8 mouse cellular contexts compared by ENCODE assay signal in genomic region chr3:152106225-152107148, GRCm38 (mm10). TPM values are rescaled to one million over a fixed set of nuclear protein-coding genes. Genes with fewer than 3 reads are reported as not detected.
A peak's percentile ranks its signal among the peaks of the same experiment; 100 is the strongest.
DNase-seq lines count a peak whose midpoint lies in the region; ATAC-seq and TF ChIP-seq lines count a peak whose summit lies in the region.

No protein-coding gene starts in this region.

- in situ Hi-C loops in ES-E14 (cut with MboI; ENCODE audit: low sequenced_read_pairs in 2 of 2, unreplicated experiment in 2 of 2) = no loop called here

- peak; percentile 49 for ATAC-seq in cerebellum, adult (ENCODE audit: insufficient number of reproducible peaks, low FRiP score, low TSS enrichment)
- peak; percentile 14 for ATAC-seq in forebrain, embryonic 11.5 days (replicated peaks; ENCODE audit: low FRiP score)
- ATAC-seq in midbrain, embryonic 12.5 days (ENCODE audit: low FRiP score, low read depth) = peak; percentile 31

- no peak overlapping the region for H3K27ac ChIP-seq in ES-E14 (ENCODE audit: insufficient read depth, low read depth, low read length, poor library complexity, severe bottlenecking)
- H3K27ac ChIP-seq in forebrain, embryonic 11.5 days (ENCODE audit: low read depth, low read length) = no peak overlapping the region
- peak overlapping the region; percentile 85 for H3K27ac ChIP-seq in layer of hippocampus, adult 2 months
- H3K27ac ChIP-seq in midbrain, embryonic 12.5 days (replicated peaks) = peak overlapping the region; percentile 20; the same call in 1 of the 2 replicates

- no peak for TF ChIP-seq CTCF in layer of hippocampus, adult 2 months (conservative IDR thresholded peaks at IDR 0.05)

- no peaks in the 10 kb centered on the region for H3K36me3 ChIP-seq in ES-E14 (ENCODE audit: control insufficient read depth, insufficient read depth, low read length, poor library complexity, severe bottlenecking)
- no peaks in the 10 kb centered on the region for H3K36me3 ChIP-seq in forebrain, embryonic 11.5 days (ENCODE audit: control insufficient read depth, insufficient read depth, low read length)
- no peaks in the 10 kb centered on the region for H3K36me3 ChIP-seq in midbrain, embryonic 12.5 days

- H3K9me3 ChIP-seq in ES-E14 (ENCODE audit: control insufficient read depth, insufficient read depth, low read depth, low read length) = no peaks in the 10 kb centered on the region
- no peaks in the 10 kb centered on the region; the same call in 1 of the 2 replicates for H3K9me3 ChIP-seq in forebrain, embryonic 11.5 days (ENCODE audit: control insufficient read depth, low read length)
- H3K9me3 ChIP-seq in midbrain, embryonic 12.5 days = no peaks in the 10 kb centered on the region

- peaks cover 3 to 9% of the 10 kb centered on the region in 2 experiments; a peak in 2 of 4 replicates for H3K4me1 ChIP-seq in ES-E14 (ENCODE audit: control insufficient read depth in 2 of 2, insufficient read depth in 2 of 2, low read length in 2 of 2, poor library complexity in 1 of 2)
- H3K4me1 ChIP-seq in forebrain, embryonic 11.5 days (replicated peaks; ENCODE audit: control insufficient read depth, insufficient read depth, low read length) = peaks cover 5% of the 10 kb centered on the region; the same call in 1 of the 2 replicates
- peaks cover 25% of the 10 kb centered on the region for H3K4me1 ChIP-seq in midbrain, embryonic 12.5 days

- H3K9ac ChIP-seq in ES-E14 (ENCODE audit: insufficient read depth, low read depth, low read length, poor library complexity, severe bottlenecking) = no peak overlapping the region
- peak overlapping the region; percentile 25; the same call in 1 of the 2 replicates for H3K9ac ChIP-seq in forebrain, embryonic 11.5 days (ENCODE audit: low read length)
- H3K9ac ChIP-seq in midbrain, embryonic 12.5 days (replicated peaks) = peak overlapping the region; percentile 45

- under 1% methylated on average over 28 of the region's 28 CpGs for WGBS in forebrain, embryonic 11.5 days
- under 1% methylated on average over 28 of the region's 28 CpGs for WGBS in midbrain, embryonic 12.5 days

- peaks cover 3% of the 10 kb centered on the region for H3K27me3 ChIP-seq in forebrain, embryonic 11.5 days (ENCODE audit: control insufficient read depth, insufficient read depth, low read length)
- peaks cover 54% of the 10 kb centered on the region for H3K27me3 ChIP-seq in midbrain, embryonic 12.5 days

- peak overlapping the region; percentile 83 for H3K4me2 ChIP-seq in forebrain, embryonic 11.5 days (ENCODE audit: low read depth, low read length, severe bottlenecking)
- H3K4me2 ChIP-seq in midbrain, embryonic 12.5 days (replicated peaks) = peak overlapping the region; percentile 96

- no peak for DNase-seq in cerebellum, adult 11 months
- no peak for DNase-seq in ES-E14 (ENCODE audit: low read depth, low spot score)
- DNase-seq in forebrain, embryonic 11.5 days (ENCODE audit: low spot score) = peak; percentile 60
- DNase-seq in layer of hippocampus, adult 2 months (ENCODE audit: low spot score in 2 of 2) = peak; percentile 40 to 73
- no peak for DNase-seq in natural killer cell, adult 2 months (ENCODE audit: low spot score in 2 of 2)
- DNase-seq in urinary bladder, postnatal 4 days (ENCODE audit: low spot score in 2 of 2) = no peak

- H3K4me3 ChIP-seq in ES-E14 (ENCODE audit: insufficient read depth in 1 of 2, low read depth in 1 of 2, low read length in 2 of 2, poor library complexity in 1 of 2, severe bottlenecking in 1 of 2) = peak overlapping the region; percentile 55 to 69
- peak overlapping the region; percentile 31 for H3K4me3 ChIP-seq in forebrain, embryonic 11.5 days (ENCODE audit: low read depth, low read length)
- peak overlapping the region; percentile 45 for H3K4me3 ChIP-seq in layer of hippocampus, adult 2 months
- H3K4me3 ChIP-seq in midbrain, embryonic 12.5 days = peak overlapping the region; percentile 49

TF ChIP-seq in ES-E14, 5 proteins besides CTCF, POLR2A, EP300 and RAD21:
- no peak for TF ChIP-seq HCFC1 (IDR thresholded peaks at IDR 0.05; ENCODE audit: borderline replicate concordance, insufficient read depth, low read length)
- no peak for TF ChIP-seq CHD2 (IDR thresholded peaks at IDR 0.05; ENCODE audit: low read depth, low read length)
- no peak for TF ChIP-seq ZC3H11A (IDR thresholded peaks at IDR 0.05; ENCODE audit: borderline replicate concordance, low read depth, low read length)
- no peak for TF ChIP-seq MAFK (IDR thresholded peaks at IDR 0.05; ENCODE audit: insufficient read depth, low read depth, low read length)
- TF ChIP-seq ZNF384 (IDR thresholded peaks at IDR 0.05; ENCODE audit: low read depth, low read length) = no peak
TF ChIP-seq in ES-E14: peak in this region for 0.

RNA-seq across cellular contexts. Expression of gene Gipc2, which starts 59.5 kb away (rescaled TPM):
- total RNA-seq in ES-E14 (2012; rRNA removed) = 0.76 and 0.95 TPM in 2 replicates
- polyA plus RNA-seq in forebrain, embryonic 11.5 days (2014; fragmentation: Nextera tagmentation; extraction: Ambion mirVana) = 1.8 and 1.9 TPM in 2 replicates
- 1 to 10 TPM in 1 of 2 experiments, under 1 TPM in 1; 0.98 to 1.3 TPM for total RNA-seq in layer of hippocampus, adult 2 months (2021)
- polyA plus RNA-seq in midbrain, embryonic 12.5 days (2016; fragmentation: Nextera tagmentation; extraction: Ambion mirVana) = 1.5 and 2.4 TPM in 2 replicates

Comparison
In these comparisons a context has a peak if more than half of its experiments do, and no peak if none do; other contexts are left out.
1. DNase-seq: peak in forebrain, embryonic 11.5 days (single experiment) and layer of hippocampus, adult 2 months (2 of 2); none in cerebellum, adult 11 months (single experiment), ES-E14 (single experiment), natural killer cell, adult 2 months (0 of 2) and urinary bladder, postnatal 4 days (0 of 2).
2. H3K27ac ChIP-seq: peak in layer of hippocampus, adult 2 months (single experiment) and midbrain, embryonic 12.5 days (single experiment); none in ES-E14 (single experiment) and forebrain, embryonic 11.5 days (single experiment).
3. Peak in every context shown above with its lines, with median percentiles within 50 percentile points of each other: ATAC-seq and H3K4me3 ChIP-seq.